Mouse (Mus musculus) fat pad, adult 2 months (tissue): ENCODE results near the gene Tmem258.

Source experiments
- DNase-seq: peaks from one replicate; pipeline ENCODE4 v3.0.0-alpha.2; 2011; ENCODE audit warnings: low read depth, low spot score; ENCODE audit errors: extremely low read depth

The Tmem258 gene

GRCm38 (mm10) chr19:10219593-10219992 is 15.8 kb downstream of the Tmem258 start:
- no peak for DNase-seq

GRCm38 (mm10) chr19:10221585-10221984 is 17.8 kb downstream of the Tmem258 start:
- no peak for DNase-seq

- DNase-seq, result no peak
Observed at GRCm38 (mm10) chr19:10222656-10223055, 18.8 kb downstream of the Tmem258 start.

GRCm38 (mm10) chr19:10223561-10223960 is 19.7 kb downstream of the Tmem258 start:
- no peak for DNase-seq

GRCm38 (mm10) chr19:10224637-10225453 is 21.0 kb downstream of the Tmem258 start:
- DNase-seq, result no peak

GRCm38 (mm10) chr19:10225767-10226166 is 22.0 kb downstream of the Tmem258 start:
- DNase-seq, result no peak

GRCm38 (mm10) chr19:10231016-10231415 is 27.2 kb downstream of the Tmem258 start:
- DNase-seq, result no peak

- no peak for DNase-seq
Observed at GRCm38 (mm10) chr19:10231871-10232270, 28.1 kb downstream of the Tmem258 start.

GRCm38 (mm10) chr19:10232327-10233017 is 28.7 kb downstream of the Tmem258 start:
- no peak for DNase-seq

- no peak for DNase-seq
Observed at GRCm38 (mm10) chr19:10235784-10236565, 32.2 kb downstream of the Tmem258 start.

- no peak for DNase-seq
Observed at GRCm38 (mm10) chr19:10238477-10238876, 34.7 kb downstream of the Tmem258 start.

GRCm38 (mm10) chr19:10239419-10239818 is 35.6 kb downstream of the Tmem258 start:
- no peak for DNase-seq

GRCm38 (mm10) chr19:10239975-10240653 is 36.3 kb downstream of the Tmem258 start:
- DNase-seq, result no peak

GRCm38 (mm10) chr19:10240654-10241305 is 37.0 kb downstream of the Tmem258 start, which contains the start of gene Myrf:
Gene Myrf (minus strand): TSS chr19:10240748.
- DNase-seq, result no peak

- no peak for DNase-seq
Observed at GRCm38 (mm10) chr19:10242916-10243315, 39.1 kb downstream of the Tmem258 start.

- no peak for DNase-seq
Observed at GRCm38 (mm10) chr19:10244183-10244582, 40.4 kb downstream of the Tmem258 start.

- no peak for DNase-seq
Observed at GRCm38 (mm10) chr19:10247165-10247564, 43.4 kb downstream of the Tmem258 start.

GRCm38 (mm10) chr19:10248128-10248527 is 44.3 kb downstream of the Tmem258 start:
- DNase-seq, result no peak
